Mouse (Mus musculus): ENCODE measurements around the gene Appl2. TPM values are rescaled to one million over a fixed set of nuclear protein-coding genes. Genes with fewer than 3 reads are reported as not detected.

The Appl2 gene
- total and polyA plus RNA-seq, 3 experiments: 0.15 to 0.99 TPM; not detected in 1

- no peaks in the 10 kb centered on the region for H3K36me3 ChIP-seq (ENCODE audit: control insufficient read depth in 1 of 2, insufficient read depth in 2 of 2, low read length in 2 of 2)
- no peak for TF ChIP-seq KAT2A (conservative IDR thresholded peaks at IDR 0.05; ENCODE audit: low read depth, low read length)
- no peak for TF ChIP-seq CTCF (IDR thresholded peaks at IDR 0.05 in 2 of 3, conservative IDR thresholded peaks at IDR 0.05 in 1 of 3; ENCODE audit: control insufficient read depth in 1 of 3, insufficient read depth in 1 of 3, low read depth in 2 of 3, low read length in 3 of 3, poor library complexity in 1 of 3, severe bottlenecking in 1 of 3)
- TF ChIP-seq ZC3H11A (IDR thresholded peaks at IDR 0.05; ENCODE audit: low read depth, low read length): no peak
- TF ChIP-seq BHLHE40 (IDR thresholded peaks at IDR 0.05; ENCODE audit: borderline replicate concordance, low read depth, low read length): no peak
- TF ChIP-seq MYC (IDR thresholded peaks at IDR 0.05; ENCODE audit: low read depth, low read length): no peak
- no peak for TF ChIP-seq HCFC1 (IDR thresholded peaks at IDR 0.05; ENCODE audit: low read depth, low read length)
- no peak for TF ChIP-seq CHD2 (IDR thresholded peaks at IDR 0.05; ENCODE audit: low read length)
- no peak for TF ChIP-seq RAD21 (IDR thresholded peaks at IDR 0.05; ENCODE audit: low read depth, low read length)
- no peak for TF ChIP-seq POLR2AphosphoS2 (IDR thresholded peaks at IDR 0.05; ENCODE audit: low read length)
- no peak for TF ChIP-seq GABPA (IDR thresholded peaks at IDR 0.05; ENCODE audit: low read depth, low read length)
- no peak for TF ChIP-seq POLR2A (IDR thresholded peaks at IDR 0.05; ENCODE audit: control insufficient read depth in 1 of 2, insufficient read depth in 1 of 2, low read depth in 1 of 2, low read length in 2 of 2, poor library complexity in 1 of 2)
- TF ChIP-seq SMC3 (IDR thresholded peaks at IDR 0.05; ENCODE audit: low read depth, low read length): no peak
- no peak for TF ChIP-seq RCOR1 (IDR thresholded peaks at IDR 0.05; ENCODE audit: low read depth, low read length)
- TF ChIP-seq JUND (IDR thresholded peaks at IDR 0.05; ENCODE audit: low read depth, low read length): no peak
- no peaks in the 10 kb centered on the region for H3K79me2 ChIP-seq (ENCODE audit: control insufficient read depth, insufficient read depth, low read length, poor library complexity)
- H3K9ac ChIP-seq (ENCODE audit: control insufficient read depth, low read depth, low read length, poor library complexity, severe bottlenecking): no peak overlapping the region
- peaks cover 0 to 2% of the 10 kb centered on the region in 2 experiments; a peak in 2 of 4 replicates for H3K27me3 ChIP-seq (ENCODE audit: control insufficient read depth in 1 of 2, insufficient read depth in 2 of 2, low read length in 2 of 2)
- no peaks in the 10 kb centered on the region for H3K4me1 ChIP-seq (ENCODE audit: control insufficient read depth in 1 of 2, insufficient read depth in 2 of 2, low read length in 2 of 2)
- no peak overlapping the region for H3K27ac ChIP-seq (ENCODE audit: control insufficient read depth, low read depth, low read length)
- no peak overlapping the region for H3K4me3 ChIP-seq (ENCODE audit: control insufficient read depth in 1 of 2, insufficient read depth in 1 of 2, low read depth in 2 of 2, low read length in 2 of 2)
- DNase-seq (ENCODE audit: low read depth, low spot score): no peak
- H3K9me3 ChIP-seq (replicated peaks; ENCODE audit: insufficient read depth, low read length): no peaks in the 10 kb centered on the region
These were observed 24.5 kb downstream of the Appl2 start for GRCm38 (mm10) chr10:83624065-83624464.

DNA sequence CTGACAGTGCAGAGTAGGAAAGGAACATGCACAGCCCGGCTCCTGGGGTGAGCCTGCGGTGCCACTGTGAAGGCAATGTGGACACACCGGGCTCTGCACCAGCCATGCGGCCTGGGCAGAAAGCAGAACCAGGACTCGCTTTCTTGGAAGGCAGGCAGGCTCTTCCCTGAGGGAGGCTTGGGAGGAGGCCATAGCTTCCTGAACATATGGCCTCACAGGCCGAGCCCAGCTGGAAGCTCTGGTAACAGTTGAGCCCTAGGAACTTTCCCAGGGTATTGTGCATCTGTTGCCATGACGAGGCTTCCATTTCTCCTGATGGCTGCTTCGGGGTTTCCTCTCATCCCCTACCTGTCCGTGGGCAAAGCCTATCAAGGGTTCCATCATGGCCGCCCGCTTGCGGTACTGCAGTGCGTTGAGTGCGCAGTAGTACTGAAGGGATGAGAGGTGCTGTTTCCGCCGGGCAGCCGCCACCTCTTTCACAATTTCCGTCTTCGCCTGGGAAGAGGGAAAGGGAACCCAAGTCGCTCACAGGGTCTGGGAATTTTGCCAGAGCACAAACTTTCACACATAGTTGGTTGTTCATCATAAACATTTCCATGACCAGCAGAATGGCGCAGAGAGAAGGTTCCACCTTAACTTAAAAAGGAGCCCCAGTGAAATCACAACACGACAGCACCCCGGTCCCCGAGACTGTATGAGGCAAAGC, 28.0 kb downstream of the Appl2 start:
- H3K27ac ChIP-seq (ENCODE audit: control insufficient read depth, low read depth, low read length): no peak overlapping the region
- no peak overlapping the region for H3K9ac ChIP-seq (ENCODE audit: control insufficient read depth, low read depth, low read length, poor library complexity, severe bottlenecking)
- TF ChIP-seq MAZ (IDR thresholded peaks at IDR 0.05; ENCODE audit: low read depth, low read length): no peak
- TF ChIP-seq UBTF (IDR thresholded peaks at IDR 0.05; ENCODE audit: borderline replicate concordance, insufficient read depth, low read depth, low read length): no peak
- TF ChIP-seq MYB (IDR thresholded peaks at IDR 0.05; ENCODE audit: low read depth, low read length): no peak
- no peak for TF ChIP-seq CHD2 (IDR thresholded peaks at IDR 0.05; ENCODE audit: low read length)
- TF ChIP-seq CHD1 (IDR thresholded peaks at IDR 0.05; ENCODE audit: low read depth, low read length): no peak
- no peak for TF ChIP-seq NRF1 (IDR thresholded peaks at IDR 0.05; ENCODE audit: insufficient read depth, low read depth, low read length, poor library complexity, severe bottlenecking)
- TF ChIP-seq MAX (IDR thresholded peaks at IDR 0.05; ENCODE audit: low read length): no peak
- no peak for TF ChIP-seq ZNF384 (IDR thresholded peaks at IDR 0.05; ENCODE audit: low read depth, low read length)
- TF ChIP-seq GABPA (IDR thresholded peaks at IDR 0.05; ENCODE audit: low read depth, low read length): no peak
- TF ChIP-seq SMC3 (IDR thresholded peaks at IDR 0.05; ENCODE audit: low read depth, low read length): no peak
- no peak for TF ChIP-seq TCF12 (IDR thresholded peaks at IDR 0.05; ENCODE audit: low read depth, low read length)
- no peak for TF ChIP-seq TAL1 (IDR thresholded peaks at IDR 0.05; ENCODE audit: low read length)
- TF ChIP-seq SIN3A (IDR thresholded peaks at IDR 0.05; ENCODE audit: low read length): no peak
- H3K36me3 ChIP-seq (ENCODE audit: control insufficient read depth in 1 of 2, insufficient read depth in 2 of 2, low read length in 2 of 2): no peaks in the 10 kb centered on the region
- peaks cover 0 to 2% of the 10 kb centered on the region in 2 experiments; a peak in 2 of 4 replicates for H3K27me3 ChIP-seq (ENCODE audit: control insufficient read depth in 1 of 2, insufficient read depth in 2 of 2, low read length in 2 of 2)
- no peaks in the 10 kb centered on the region for H3K9me3 ChIP-seq (replicated peaks; ENCODE audit: insufficient read depth, low read length)
- no peak for DNase-seq (ENCODE audit: low read depth, low spot score)
- H3K79me2 ChIP-seq (ENCODE audit: control insufficient read depth, insufficient read depth, low read length, poor library complexity): no peaks in the 10 kb centered on the region
- H3K4me1 ChIP-seq (ENCODE audit: control insufficient read depth in 1 of 2, insufficient read depth in 2 of 2, low read length in 2 of 2): no peaks in the 10 kb centered on the region
- H3K4me3 ChIP-seq (ENCODE audit: control insufficient read depth in 1 of 2, insufficient read depth in 1 of 2, low read depth in 2 of 2, low read length in 2 of 2): no peak overlapping the region
